Mouse (Mus musculus): ENCODE measurements around the gene Gm42417. TPM values are rescaled to one million over a fixed set of nuclear protein-coding genes. Genes with fewer than 3 reads are reported as not detected.

Gm42417 gene
- polyA plus RNA-seq, 1 experiment from 2014 or later = 0.54 TPM

GRCm38 (mm10) chr1:36573524-36573923 lies 34.3 kb upstream of the Gm42417 start:
- Histone ChIP-seq H3K27me3 (replicated peaks; ENCODE audit: low read depth, poor library complexity, severe bottlenecking) (0 out of 2 replicates have a peak, but pooled peaks cover 4% of the 10 kb centered on the region), H3K4me3 (no peak overlapping the region), H3K4me1 (peaks cover 78% of the 10 kb centered on the region), H3K27ac (replicated peaks) (peak overlapping the region; percentile 49; the same call in 1 of the 2 replicates), H3K9me3 (no peaks in the 10 kb centered on the region), H3K36me3 (replicated peaks) (no peaks in the 10 kb centered on the region)
- DNase-seq (ENCODE audit: low spot score) = no peak
- WGBS = 82% methylated on average over 8 of the region's 8 CpGs

- H3K27me3 ChIP-seq (replicated peaks; ENCODE audit: low read depth, poor library complexity, severe bottlenecking) = no peaks in the 10 kb centered on the region
- H3K4me1 ChIP-seq = peaks cover 86% of the 10 kb centered on the region
- no peaks in the 10 kb centered on the region for H3K36me3 ChIP-seq (replicated peaks)
- H3K27ac ChIP-seq (replicated peaks) = peak overlapping the region; percentile 49; the same call in 1 of the 2 replicates
- DNase-seq (ENCODE audit: low spot score) = no peak
- H3K4me3 ChIP-seq = no peak overlapping the region
- H3K9me3 ChIP-seq = no peaks in the 10 kb centered on the region
- 54% methylated on average over 1 of the region's 1 CpGs for WGBS
Observed at GRCm38 (mm10) chr1:36572709-36573108, 33.5 kb upstream of the Gm42417 start.

DNA sequence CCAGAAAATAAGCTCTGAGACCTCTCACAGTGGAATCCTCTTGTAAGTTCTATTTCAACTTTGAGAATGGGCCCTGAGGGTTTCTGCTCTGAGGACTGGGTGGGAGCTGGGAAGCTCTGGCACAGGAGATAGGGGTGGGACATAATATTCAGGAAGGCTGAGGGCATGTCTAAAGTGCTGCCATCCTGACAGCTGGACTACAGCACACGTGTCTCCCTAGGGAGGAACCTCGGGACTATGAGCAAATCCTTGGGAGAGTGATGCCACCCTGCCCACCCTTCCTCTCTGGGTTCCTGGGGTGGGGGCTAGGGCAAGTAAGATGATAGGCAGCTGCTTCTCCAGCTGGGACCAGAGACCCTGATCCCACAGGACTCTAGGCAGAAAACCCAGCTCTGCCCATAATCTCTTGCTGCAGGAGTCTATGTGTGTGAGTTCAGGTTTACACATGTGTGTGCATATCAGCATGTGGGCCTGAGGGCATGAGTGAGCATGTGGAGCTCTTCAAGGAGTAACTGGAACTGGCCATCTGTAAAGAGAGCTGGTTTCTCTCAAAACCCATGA lies 33.0 kb upstream of the Gm42417 start:
- Histone ChIP-seq H3K27ac (replicated peaks) (no peak overlapping the region), H3K27me3 (replicated peaks; ENCODE audit: low read depth, poor library complexity, severe bottlenecking) (no peaks in the 10 kb centered on the region), H3K4me1 (peaks cover 84% of the 10 kb centered on the region), H3K4me3 (no peak overlapping the region), H3K9me3 (no peaks in the 10 kb centered on the region), H3K36me3 (replicated peaks) (no peaks in the 10 kb centered on the region)
- WGBS = 92% methylated on average over 2 of the region's 2 CpGs
- DNase-seq (ENCODE audit: low spot score) = no peak

DNA sequence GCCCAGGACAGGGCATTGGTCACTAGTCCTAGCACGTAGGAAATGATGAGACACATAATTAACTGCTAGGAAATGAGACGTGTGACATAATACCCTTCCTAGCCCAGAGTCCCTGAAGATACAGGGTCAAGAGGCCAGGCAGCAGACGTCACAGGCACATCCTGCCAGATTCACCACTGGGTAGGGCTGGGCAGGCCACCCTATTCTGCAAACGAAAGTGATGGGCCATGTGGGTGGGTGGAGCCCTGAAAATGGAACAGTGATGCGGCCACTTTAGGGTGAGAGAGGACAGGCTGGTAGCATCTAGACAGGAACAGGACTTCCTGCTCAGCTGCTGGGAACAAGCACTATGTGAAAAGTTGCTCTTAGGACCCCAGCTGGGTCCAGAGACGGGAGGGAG lies 32.4 kb upstream of the Gm42417 start:
- DNase-seq (ENCODE audit: low spot score) = no peak
- Histone ChIP-seq H3K27ac (replicated peaks) (no peak overlapping the region), H3K4me1 (peaks cover 84% of the 10 kb centered on the region), H3K9me3 (no peaks in the 10 kb centered on the region), H3K27me3 (replicated peaks; ENCODE audit: low read depth, poor library complexity, severe bottlenecking) (no peaks in the 10 kb centered on the region), H3K36me3 (replicated peaks) (no peaks in the 10 kb centered on the region), H3K4me3 (no peak overlapping the region)
- WGBS = 33% methylated on average over 6 of the region's 6 CpGs

DNA sequence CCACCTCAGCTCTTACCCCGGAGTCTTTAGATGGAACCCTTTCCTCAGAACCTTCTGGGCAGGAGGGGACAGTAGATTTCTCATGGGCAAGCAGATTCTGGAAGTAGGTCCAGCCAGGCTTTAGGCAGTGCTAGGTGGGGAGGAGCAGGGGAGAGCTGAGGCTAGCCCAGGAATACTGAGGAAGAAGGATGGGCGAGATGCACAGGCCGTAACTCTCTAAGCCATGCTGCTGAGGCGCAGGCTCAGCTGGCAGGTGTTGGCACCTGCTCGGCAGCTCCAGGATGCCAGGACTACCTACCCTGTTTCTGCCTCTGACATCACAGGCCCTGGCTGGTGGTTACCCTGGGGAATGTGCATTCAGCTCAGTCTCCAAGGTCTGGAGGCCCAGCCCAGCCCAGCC lies 31.1 kb upstream of the Gm42417 start:
- WGBS = 89% methylated on average over 5 of the region's 5 CpGs

DNA sequence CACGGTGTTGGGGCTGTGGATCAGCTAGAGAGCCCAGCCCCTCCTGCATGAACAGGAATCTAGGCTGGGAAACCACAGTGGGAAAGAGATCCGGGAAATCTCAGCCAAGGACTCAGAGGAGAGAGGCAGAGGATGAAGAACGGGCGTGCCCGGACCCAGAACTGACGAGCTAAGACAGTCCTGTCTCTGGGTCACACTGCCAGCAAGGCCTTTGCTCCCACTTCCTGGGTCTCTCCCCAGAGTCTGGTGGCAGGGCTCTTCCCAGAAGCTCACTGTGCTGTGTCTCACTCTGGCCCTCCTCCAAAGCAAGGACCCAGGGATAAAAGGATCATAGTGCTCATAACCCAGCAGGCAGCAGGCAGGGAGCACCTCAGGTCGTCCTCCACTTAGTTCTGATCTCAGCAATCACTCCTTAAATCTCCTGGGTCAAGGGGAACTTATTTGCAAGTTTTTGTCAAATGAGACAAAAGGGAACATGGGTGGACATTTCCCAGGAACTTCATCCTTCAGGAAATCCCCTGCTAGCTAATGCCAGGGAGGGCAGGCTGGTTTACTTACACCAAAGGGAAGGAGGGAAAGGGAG lies 30.6 kb upstream of the Gm42417 start:
- DNase-seq (ENCODE audit: low spot score) = no peak
- Histone ChIP-seq H3K4me1 (peaks cover 80% of the 10 kb centered on the region), H3K9me3 (no peaks in the 10 kb centered on the region), H3K36me3 (replicated peaks) (no peaks in the 10 kb centered on the region), H3K27me3 (replicated peaks; ENCODE audit: low read depth, poor library complexity, severe bottlenecking) (no peaks in the 10 kb centered on the region), H3K27ac (replicated peaks) (0 out of 2 replicates have a peak overlapping the region, but pooled peaks have one; percentile 45), H3K4me3 (no peak overlapping the region)
- WGBS = 62% methylated on average over 7 of the region's 7 CpGs

More for the DNA sequence above, 31.1 kb upstream of the Gm42417 start:
- DNase-seq (ENCODE audit: low spot score) = no peak
- no peak overlapping the region for H3K27ac ChIP-seq (replicated peaks)
- H3K4me3 ChIP-seq = no peak overlapping the region
- no peaks in the 10 kb centered on the region for H3K27me3 ChIP-seq (replicated peaks; ENCODE audit: low read depth, poor library complexity, severe bottlenecking)
- H3K36me3 ChIP-seq (replicated peaks) = no peaks in the 10 kb centered on the region
- H3K9me3 ChIP-seq = no peaks in the 10 kb centered on the region
- peaks cover 80% of the 10 kb centered on the region for H3K4me1 ChIP-seq

GRCm38 (mm10) chr1:36568776-36569175 lies 29.5 kb upstream of the Gm42417 start:
- no peaks in the 10 kb centered on the region for H3K9me3 ChIP-seq
- H3K4me1 ChIP-seq = peaks cover 73% of the 10 kb centered on the region
- H3K27ac ChIP-seq (replicated peaks) = no peak overlapping the region
- H3K4me3 ChIP-seq = no peak overlapping the region
- DNase-seq (ENCODE audit: low spot score) = no peak
- no peaks in the 10 kb centered on the region for H3K27me3 ChIP-seq (replicated peaks; ENCODE audit: low read depth, poor library complexity, severe bottlenecking)
- no peaks in the 10 kb centered on the region for H3K36me3 ChIP-seq (replicated peaks)
- 80% methylated on average over 4 of the region's 4 CpGs for WGBS

GRCm38 (mm10) chr1:36567818-36568603 lies 28.8 kb upstream of the Gm42417 start:
- Histone ChIP-seq H3K27ac (replicated peaks) (peak overlapping the region; percentile 36), H3K4me1 (peaks cover 71% of the 10 kb centered on the region), H3K9me3 (no peaks in the 10 kb centered on the region), H3K27me3 (replicated peaks; ENCODE audit: low read depth, poor library complexity, severe bottlenecking) (no peaks in the 10 kb centered on the region), H3K36me3 (replicated peaks) (no peaks in the 10 kb centered on the region), H3K4me3 (no peak overlapping the region)
- 40% methylated on average over 21 of the region's 21 CpGs for WGBS
- no peak for DNase-seq (ENCODE audit: low spot score)

GRCm38 (mm10) chr1:36566425-36566824 lies 27.2 kb upstream of the Gm42417 start:
- 8% methylated on average over 2 of the region's 2 CpGs for WGBS
- Histone ChIP-seq H3K9me3 (no peaks in the 10 kb centered on the region), H3K4me1 (peaks cover 71% of the 10 kb centered on the region), H3K4me3 (no peak overlapping the region), H3K36me3 (replicated peaks) (no peaks in the 10 kb centered on the region), H3K27ac (replicated peaks) (peak overlapping the region; percentile 65), H3K27me3 (replicated peaks; ENCODE audit: low read depth, poor library complexity, severe bottlenecking) (no peaks in the 10 kb centered on the region)
- DNase-seq (ENCODE audit: low spot score) = no peak

GRCm38 (mm10) chr1:36564101-36564500 lies 24.9 kb upstream of the Gm42417 start:
- DNase-seq (ENCODE audit: low spot score) = no peak
- Histone ChIP-seq H3K27me3 (replicated peaks; ENCODE audit: low read depth, poor library complexity, severe bottlenecking) (peaks cover 9% of the 10 kb centered on the region; the same call in 1 of the 2 replicates), H3K4me1 (peaks cover 74% of the 10 kb centered on the region), H3K9me3 (no peaks in the 10 kb centered on the region), H3K4me3 (no peak overlapping the region), H3K36me3 (replicated peaks) (no peaks in the 10 kb centered on the region), H3K27ac (replicated peaks) (no peak overlapping the region)
- WGBS = 74% methylated on average over 6 of the region's 6 CpGs

DNA sequence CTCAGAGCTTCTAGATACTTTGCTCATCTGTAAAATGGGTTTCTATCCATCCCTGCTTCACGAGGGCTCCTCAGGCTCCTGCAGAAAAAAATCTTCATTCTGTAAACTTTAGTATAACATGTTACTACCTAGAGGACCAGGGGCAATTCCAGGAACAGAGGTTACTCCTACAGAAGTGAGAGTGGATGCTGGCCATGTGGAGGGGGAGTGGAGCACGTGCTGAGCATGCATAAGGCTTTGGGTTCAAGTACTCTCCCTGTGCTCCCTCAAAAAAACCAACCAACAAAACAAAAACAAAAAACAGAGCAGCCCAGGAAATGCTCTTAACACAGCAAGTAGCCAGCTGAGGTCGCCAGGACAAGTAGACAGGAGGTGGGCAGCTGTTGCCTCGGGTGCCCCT lies 24.4 kb upstream of the Gm42417 start:
- no peaks in the 10 kb centered on the region for H3K36me3 ChIP-seq (replicated peaks)
- no peaks in the 10 kb centered on the region for H3K9me3 ChIP-seq
- H3K4me1 ChIP-seq = peaks cover 77% of the 10 kb centered on the region
- no peak overlapping the region for H3K27ac ChIP-seq (replicated peaks)
- H3K4me3 ChIP-seq = no peak overlapping the region
- peaks cover 9% of the 10 kb centered on the region; the same call in 1 of the 2 replicates for H3K27me3 ChIP-seq (replicated peaks; ENCODE audit: low read depth, poor library complexity, severe bottlenecking)
- DNase-seq (ENCODE audit: low spot score) = no peak
- 74% methylated on average over 4 of the region's 4 CpGs for WGBS

GRCm38 (mm10) chr1:36563197-36563596 lies 24.0 kb upstream of the Gm42417 start:
- Histone ChIP-seq H3K4me1 (peaks cover 77% of the 10 kb centered on the region), H3K27me3 (replicated peaks; ENCODE audit: low read depth, poor library complexity, severe bottlenecking) (peaks cover 9% of the 10 kb centered on the region; the same call in 1 of the 2 replicates), H3K9me3 (no peaks in the 10 kb centered on the region), H3K27ac (replicated peaks) (0 out of 2 replicates have a peak overlapping the region, but pooled peaks have one; percentile 3), H3K36me3 (replicated peaks) (no peaks in the 10 kb centered on the region), H3K4me3 (no peak overlapping the region)
- no peak for DNase-seq (ENCODE audit: low spot score)
- whole genome bisulfite sequencing = 70% methylated on average over 2 of the region's 2 CpGs

Data from embryonic facial prominence, embryonic 10.5 days (tissue).